Mouse (Mus musculus): ENCODE results near the gene Spryd7.

Spryd7 gene

GRCm38 (mm10) chr14:61535811-61536210 lies 20.9 kb downstream of the Spryd7 start:
- DNase-seq (ENCODE audit: low spot score): no peak

GRCm38 (mm10) chr14:61530966-61531365 lies 25.7 kb downstream of the Spryd7 start:
- no peak for DNase-seq (ENCODE audit: low spot score)

DNA sequence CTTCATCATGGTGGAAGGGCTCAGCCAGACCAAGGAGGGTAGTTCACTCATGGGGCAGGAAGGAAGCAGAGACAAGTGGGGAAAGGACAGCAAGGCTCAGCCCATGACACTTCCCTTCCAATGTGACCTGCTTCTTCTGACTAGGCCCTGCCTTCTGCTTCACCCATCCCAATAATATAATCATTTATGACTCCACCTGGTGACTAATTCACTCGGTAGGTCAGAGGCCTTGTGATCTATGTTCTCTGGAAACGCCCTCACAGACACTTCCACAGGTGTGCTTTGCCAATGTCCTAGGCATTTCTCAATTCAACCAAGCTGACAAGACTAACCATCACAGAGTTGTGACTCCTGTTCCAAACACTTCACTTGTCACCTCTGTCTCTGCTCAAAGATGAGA lies 26.3 kb downstream of the Spryd7 start:
- DNase-seq (ENCODE audit: low spot score): no peak

DNA sequence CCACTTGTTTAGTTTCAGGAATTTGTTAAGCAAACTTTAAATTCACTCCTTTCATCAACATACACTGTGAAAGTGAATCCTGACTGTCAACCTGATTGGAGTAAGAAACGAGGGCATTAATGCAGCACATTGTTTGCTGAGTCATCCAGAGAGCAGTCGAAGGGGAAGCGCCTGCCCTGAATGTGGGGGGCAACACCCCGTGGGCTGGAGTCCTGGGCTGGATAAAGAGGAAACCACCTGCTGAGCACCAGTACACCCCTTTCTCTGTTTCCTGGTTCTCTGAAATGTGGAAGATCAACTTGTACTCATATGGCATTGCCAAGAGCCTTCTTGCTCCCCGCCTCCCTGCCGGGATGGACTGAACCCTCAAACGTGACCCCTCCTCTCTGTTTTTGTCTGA lies 27.2 kb downstream of the Spryd7 start:
- no peak for DNase-seq (ENCODE audit: low spot score)

DNA sequence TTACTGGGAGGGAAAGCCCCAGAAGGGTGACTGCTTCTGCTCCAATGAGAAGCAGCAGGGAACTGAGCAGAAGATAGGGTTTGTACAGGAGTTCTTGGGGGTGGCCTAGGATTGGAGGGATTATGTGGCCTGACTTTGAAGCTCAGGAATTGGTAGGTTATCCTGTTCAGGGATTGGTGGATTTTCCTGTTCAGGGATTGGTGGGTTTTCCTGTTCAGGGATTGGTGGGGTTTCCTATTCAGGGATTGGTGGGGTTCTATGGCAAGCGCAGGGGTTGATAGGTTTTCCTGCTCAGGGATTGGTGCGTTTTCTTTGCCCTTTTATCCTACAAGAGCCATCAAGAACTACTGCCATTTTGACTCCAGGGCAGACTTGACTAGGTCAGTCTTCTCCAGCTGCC lies 30.7 kb downstream of the Spryd7 start:
- no peak for DNase-seq (ENCODE audit: low spot score)

DNA sequence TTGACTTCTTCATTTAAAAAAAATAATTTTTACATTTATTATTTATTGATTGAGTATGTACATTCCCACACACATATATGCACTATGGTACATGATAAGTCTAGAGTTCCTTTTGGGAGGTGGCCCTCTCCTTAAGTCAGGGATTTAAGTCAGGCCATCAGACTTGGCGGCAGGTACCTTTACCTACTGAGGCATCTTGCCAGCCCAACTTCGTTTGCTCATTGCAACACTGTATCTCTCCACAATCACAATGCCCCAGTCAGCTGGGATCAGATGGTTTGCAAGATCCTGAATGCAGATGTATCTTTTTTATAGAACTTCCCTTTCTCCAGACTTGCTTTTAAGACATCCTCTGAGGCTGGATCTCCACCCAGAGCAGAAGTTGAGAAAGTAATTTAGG lies 32.9 kb downstream of the Spryd7 start:
- no peak for DNase-seq (ENCODE audit: low spot score)

DNA sequence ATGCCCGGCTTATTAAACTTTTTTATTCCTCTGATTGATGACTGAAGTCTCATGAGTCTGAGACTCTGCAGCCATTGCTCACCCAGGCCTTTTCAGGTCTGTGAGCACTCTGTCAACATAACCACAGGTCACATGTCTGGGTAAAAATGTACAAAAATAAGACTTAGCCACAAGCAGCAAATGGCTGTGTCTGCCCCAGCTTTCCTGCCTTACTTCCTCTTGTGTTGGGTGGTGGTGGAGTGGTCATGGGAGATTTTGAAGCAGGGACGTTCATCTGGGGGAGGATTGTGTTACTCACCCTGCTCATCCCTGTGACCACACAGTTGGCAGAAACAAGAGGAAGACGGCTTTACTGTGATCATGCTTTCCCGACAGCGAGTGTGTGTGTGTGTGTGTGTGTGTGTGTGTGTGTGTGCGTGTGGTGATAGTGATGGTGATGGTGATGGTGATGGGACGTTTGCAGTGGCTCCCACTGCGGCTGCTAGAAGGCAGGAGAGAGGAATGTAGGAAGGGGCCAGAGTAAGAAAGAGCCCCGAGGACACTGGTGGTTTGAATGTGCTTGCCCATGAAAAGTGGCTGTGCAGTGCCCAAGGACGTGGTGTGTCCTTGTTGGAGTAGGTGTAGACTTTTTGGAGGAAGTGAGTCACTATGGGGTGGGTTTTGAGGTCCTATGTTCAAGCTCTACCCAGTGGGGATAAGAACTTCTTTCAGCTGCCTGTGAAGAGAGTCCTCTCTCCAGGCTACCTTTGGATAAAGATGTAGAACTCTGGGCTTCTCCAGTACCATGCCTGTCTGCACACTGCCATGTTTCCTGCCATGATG lies 37.8 kb downstream of the Spryd7 start:
- DNase-seq (ENCODE audit: low spot score): no peak

DNA sequence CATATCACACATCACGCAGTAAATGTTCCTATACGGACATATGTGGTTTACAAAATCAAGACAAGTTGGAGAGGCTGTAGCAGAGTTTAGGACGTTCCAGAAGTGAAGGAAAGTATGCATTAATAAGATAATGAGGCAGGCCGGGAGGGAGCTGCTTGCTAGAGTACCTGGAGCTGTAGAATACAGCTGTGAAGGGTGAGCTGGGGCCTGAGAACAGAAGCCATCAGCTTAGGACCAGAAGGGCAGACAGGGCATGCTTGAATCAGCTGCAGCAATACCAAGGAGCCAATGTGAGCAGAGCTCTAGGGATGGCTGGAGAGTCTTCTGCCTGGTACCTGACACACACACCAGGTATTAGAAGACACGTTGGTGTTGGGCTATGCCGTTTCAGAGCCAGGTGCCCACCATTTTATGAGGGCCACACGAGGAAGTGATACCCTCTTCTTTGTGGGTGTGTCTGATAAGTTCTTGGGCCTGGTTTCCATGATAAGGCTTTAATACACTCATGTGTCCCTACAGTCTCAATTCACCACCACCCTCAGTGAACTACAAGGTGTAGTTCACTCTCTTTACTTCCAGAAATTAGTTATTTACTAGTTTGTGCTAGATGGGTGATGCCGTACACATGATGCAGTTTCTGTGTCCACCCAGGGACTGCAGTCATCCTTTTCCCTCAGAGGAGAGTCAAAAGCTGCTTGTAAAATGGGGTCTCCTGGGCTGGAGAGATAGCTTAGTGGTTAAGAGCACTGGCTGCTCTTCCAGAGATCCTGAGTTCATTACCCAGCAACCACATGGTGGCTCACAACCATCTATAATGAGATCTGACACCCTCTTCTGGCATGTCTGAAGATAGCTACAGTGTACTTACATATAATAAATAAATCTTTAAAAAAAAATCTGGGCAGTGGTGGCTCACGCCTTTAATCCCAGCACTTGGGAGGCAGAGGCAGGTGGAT lies 39.9 kb downstream of the Spryd7 start:
- DNase-seq (ENCODE audit: low spot score): no peak

DNA sequence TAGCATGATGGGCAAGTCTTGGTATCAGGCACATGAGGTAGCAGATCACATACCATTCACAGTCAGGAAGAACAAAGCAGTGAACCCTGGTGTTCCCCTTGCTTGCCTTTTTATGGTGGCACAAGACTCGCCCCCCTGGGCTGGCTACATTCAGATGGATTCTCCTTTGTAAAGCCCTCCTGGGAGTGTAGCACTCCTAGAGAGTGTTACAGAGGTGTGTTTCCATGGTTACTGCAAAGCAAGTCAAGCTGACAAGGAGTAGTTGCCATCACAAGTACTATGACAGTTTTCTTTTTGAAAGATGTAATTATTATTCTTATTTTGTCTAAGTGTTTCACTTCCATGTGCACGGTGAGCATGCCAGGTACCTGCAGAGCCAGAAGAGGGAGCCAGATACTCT lies 45.2 kb downstream of the Spryd7 start:
- no peak for DNase-seq (ENCODE audit: low spot score)

DNA sequence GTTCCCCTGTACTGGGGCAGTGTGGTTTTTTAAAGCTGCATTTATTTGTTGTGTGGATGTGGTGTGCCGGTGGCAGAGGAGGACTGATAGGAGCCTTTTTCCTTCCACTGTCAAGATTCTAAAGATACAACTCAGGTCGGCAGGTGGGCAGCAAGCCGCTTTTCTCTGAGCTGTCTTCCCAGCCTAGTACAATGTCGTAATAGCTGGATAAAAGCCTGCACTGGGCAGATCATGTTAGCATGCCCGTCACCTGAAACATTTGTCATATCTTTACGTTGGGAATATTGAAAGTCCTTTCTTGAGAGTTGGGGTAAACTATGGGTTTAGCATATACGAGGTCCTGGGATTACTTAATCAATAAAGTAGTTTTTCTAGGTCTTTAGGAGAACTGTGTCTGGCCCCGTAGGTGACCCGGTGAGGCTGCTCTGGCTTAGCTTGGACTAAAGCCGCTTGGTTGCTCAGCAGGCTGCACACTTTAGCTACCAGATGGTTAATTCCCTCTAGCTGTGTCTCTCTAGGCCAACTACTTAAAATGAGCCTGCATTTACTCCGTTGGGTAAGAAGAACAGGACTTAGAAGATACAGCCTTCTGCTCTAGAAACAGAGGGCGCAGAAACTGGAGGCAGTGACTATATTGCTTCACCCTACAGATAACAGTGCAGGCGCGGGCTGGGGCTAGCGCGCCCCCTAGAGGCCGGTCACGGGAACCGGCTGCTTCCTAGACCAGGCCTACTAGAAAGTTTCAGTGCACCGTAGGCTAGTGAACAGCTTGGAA lies 58.8 kb downstream of the Spryd7 start:
- peak; percentile 76 for DNase-seq (ENCODE audit: low spot score)

DNA sequence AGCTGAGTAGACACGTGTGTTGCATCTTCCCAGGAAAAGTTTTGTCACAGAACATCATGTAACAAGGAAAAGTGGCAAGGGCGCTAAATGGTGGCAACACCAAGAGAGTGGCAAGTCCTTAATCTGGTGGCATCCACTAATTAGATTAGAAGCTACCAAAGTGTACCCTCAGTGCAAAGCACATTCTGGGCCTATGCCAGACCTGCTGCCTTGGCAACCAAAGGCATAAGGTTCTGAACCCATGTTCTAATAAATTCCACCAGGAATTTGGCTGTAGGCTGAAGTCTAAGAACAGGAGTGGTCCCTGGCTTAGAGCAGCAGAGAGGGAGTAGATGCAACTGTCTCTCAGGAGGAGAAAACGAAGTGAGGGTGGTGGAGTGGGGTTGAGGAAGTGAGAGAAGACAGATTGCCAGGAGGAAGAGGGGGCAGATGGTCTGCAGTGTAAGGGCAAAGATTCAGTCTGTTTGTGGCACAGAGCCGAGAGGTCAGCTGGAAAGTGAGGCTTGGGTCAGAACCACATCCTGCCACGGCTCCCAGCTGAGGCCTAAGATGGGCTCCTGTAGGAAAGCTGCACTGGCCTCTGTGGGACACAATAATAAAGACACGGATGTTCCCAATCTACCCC lies 63.1 kb downstream of the Spryd7 start:
- no peak for DNase-seq (ENCODE audit: low spot score)

All from ovary, postnatal 36 days (tissue).